ENCODE assay signal across 8 mouse cellular contexts in the genomic region with DNA sequence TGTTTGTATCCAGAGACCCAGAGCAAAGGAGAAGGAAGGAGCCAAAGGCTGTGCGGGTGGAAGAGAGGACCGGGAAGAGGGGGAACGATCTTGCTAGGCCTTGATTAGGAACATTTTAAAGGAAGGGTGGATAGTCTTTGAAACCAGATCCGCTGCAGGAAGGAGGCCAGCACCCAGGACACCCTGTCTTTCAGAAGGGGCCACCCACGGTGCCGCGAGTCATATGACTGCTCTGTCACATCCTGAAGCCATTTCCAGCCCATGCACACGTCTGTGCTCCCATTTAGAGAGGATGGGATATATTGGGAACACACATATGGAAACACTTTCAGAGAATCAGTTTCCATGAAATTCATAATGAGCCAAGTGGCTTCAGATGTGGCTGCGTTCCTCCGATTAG.
DNase-seq lines count a peak whose midpoint lies in the region; ATAC-seq and TF ChIP-seq lines count a peak whose summit lies in the region.

No protein-coding gene starts in this region.

- H3K27ac ChIP-seq in heart, embryonic 12.5 days (ENCODE audit: poor library complexity, severe bottlenecking): no peak overlapping the region
- H3K27ac ChIP-seq in embryonic facial prominence, embryonic 14.5 days (replicated peaks; ENCODE audit: low read depth, low read length): peak overlapping the region; percentile 82
- H3K27ac ChIP-seq in heart, embryonic 11.5 days (ENCODE audit: low read depth, low read length): no peak overlapping the region
- no peak overlapping the region for H3K27ac ChIP-seq in lung, postnatal 0 days (ENCODE audit: low read length)

- peak; percentile 97 for DNase-seq in heart, adult 11 months
- DNase-seq in embryonic facial prominence, embryonic 14.5 days (ENCODE audit: low spot score): peak; percentile 92
- peak; percentile 49 to 68 for DNase-seq in kidney, postnatal 25 days
- DNase-seq in lung, postnatal 0 days (ENCODE audit: low spot score): peak; percentile 57
- DNase-seq in testis, postnatal 14 days (ENCODE audit: low spot score): peak; percentile 53
- no peak for DNase-seq in c-Kit-positive CD71-positive TER-119-positive erythroid progenitor cells, embryonic 14.5 days (ENCODE audit: low spot score)

- H3K4me3 ChIP-seq in heart, embryonic 12.5 days: no peak overlapping the region
- peak overlapping the region; percentile 15; the same call in 1 of the 2 replicates for H3K4me3 ChIP-seq in embryonic facial prominence, embryonic 14.5 days (ENCODE audit: low read depth, low read length)
- no peak overlapping the region for H3K4me3 ChIP-seq in heart, embryonic 11.5 days (ENCODE audit: low read depth, low read length)
- H3K4me3 ChIP-seq in lung, postnatal 0 days (ENCODE audit: low read depth, low read length): no peak overlapping the region; the same call in 1 of the 2 replicates

- no peak for TF ChIP-seq EP300 in lung, postnatal 0 days (IDR thresholded peaks at IDR 0.05)

- no peaks in the 10 kb centered on the region for H3K4me1 ChIP-seq in heart, embryonic 12.5 days (replicated peaks)
- H3K4me1 ChIP-seq in embryonic facial prominence, embryonic 14.5 days (ENCODE audit: control insufficient read depth, insufficient read depth, low read length): peaks cover 32% of the 10 kb centered on the region
- H3K4me1 ChIP-seq in heart, embryonic 11.5 days (ENCODE audit: control insufficient read depth, insufficient read depth, low read length): no peaks in the 10 kb centered on the region
- H3K4me1 ChIP-seq in lung, postnatal 0 days (ENCODE audit: insufficient read depth, low read depth, low read length): no peaks in the 10 kb centered on the region

- ATAC-seq in heart, embryonic 12.5 days (ENCODE audit: insufficient number of reproducible peaks, low FRiP score): no peak
- ATAC-seq in embryonic facial prominence, embryonic 14.5 days (ENCODE audit: low read depth): peak; percentile 84
- no peak for ATAC-seq in heart, embryonic 11.5 days (replicated peaks; ENCODE audit: insufficient number of reproducible peaks, low FRiP score, low TSS enrichment)
- ATAC-seq in lung, postnatal 0 days: peak; percentile 69

- no peak overlapping the region for H3K4me2 ChIP-seq in heart, embryonic 12.5 days
- H3K4me2 ChIP-seq in embryonic facial prominence, embryonic 14.5 days (ENCODE audit: low read depth, low read length): peak overlapping the region; percentile 55
- 0 out of 2 replicates have a peak overlapping the region, but pooled peaks have one; percentile 11 for H3K4me2 ChIP-seq in heart, embryonic 11.5 days
- peak overlapping the region; percentile 35; the same call in 1 of the 2 replicates for H3K4me2 ChIP-seq in lung, postnatal 0 days (replicated peaks; ENCODE audit: low read depth, low read length)

- WGBS in heart, embryonic 12.5 days: 44% methylated on average over 10 of the region's 10 CpGs
- 9% methylated on average over 10 of the region's 10 CpGs for WGBS in embryonic facial prominence, embryonic 14.5 days
- 47% methylated on average over 10 of the region's 10 CpGs for WGBS in heart, embryonic 11.5 days (ENCODE audit: insufficient replicate concordance)
- WGBS in lung, postnatal 0 days: 41% methylated on average over 10 of the region's 10 CpGs

- H3K9me3 ChIP-seq in heart, embryonic 12.5 days (replicated peaks): 0 out of 2 replicates have a peak, but pooled peaks cover 5% of the 10 kb centered on the region
- H3K9me3 ChIP-seq in embryonic facial prominence, embryonic 14.5 days (ENCODE audit: control insufficient read depth, low read length): no peaks in the 10 kb centered on the region
- H3K9me3 ChIP-seq in heart, embryonic 11.5 days (replicated peaks; ENCODE audit: control insufficient read depth, low read length): no peaks in the 10 kb centered on the region
- no peaks in the 10 kb centered on the region for H3K9me3 ChIP-seq in lung, postnatal 0 days (ENCODE audit: low read length)

- no peak overlapping the region for H3K9ac ChIP-seq in heart, embryonic 12.5 days
- peak overlapping the region; percentile 41; the same call in 1 of the 2 replicates for H3K9ac ChIP-seq in embryonic facial prominence, embryonic 14.5 days (ENCODE audit: low read depth, low read length)
- no peak overlapping the region for H3K9ac ChIP-seq in heart, embryonic 11.5 days (ENCODE audit: low read depth, low read length)
- H3K9ac ChIP-seq in lung, postnatal 0 days (replicated peaks; ENCODE audit: low read depth): no peak overlapping the region

- no peak for TF ChIP-seq CTCF in lung, postnatal 0 days (IDR thresholded peaks at IDR 0.05)

- H3K27me3 ChIP-seq in heart, embryonic 12.5 days (replicated peaks): no peaks in the 10 kb centered on the region
- H3K27me3 ChIP-seq in embryonic facial prominence, embryonic 14.5 days (replicated peaks; ENCODE audit: control insufficient read depth, insufficient read depth, low read length): no peaks in the 10 kb centered on the region
- no peaks in the 10 kb centered on the region for H3K27me3 ChIP-seq in heart, embryonic 11.5 days (ENCODE audit: control insufficient read depth, insufficient read depth, low read length)
- no peaks in the 10 kb centered on the region for H3K27me3 ChIP-seq in lung, postnatal 0 days (replicated peaks; ENCODE audit: insufficient read depth, low read length)

- no peaks in the 10 kb centered on the region for H3K36me3 ChIP-seq in heart, embryonic 12.5 days
- H3K36me3 ChIP-seq in embryonic facial prominence, embryonic 14.5 days (ENCODE audit: control insufficient read depth, insufficient read depth, low read length): no peaks in the 10 kb centered on the region
- H3K36me3 ChIP-seq in heart, embryonic 11.5 days (ENCODE audit: control insufficient read depth, insufficient read depth, low read length): no peaks in the 10 kb centered on the region
- no peaks in the 10 kb centered on the region for H3K36me3 ChIP-seq in lung, postnatal 0 days (ENCODE audit: insufficient read depth, low read length)

Comparison
In these comparisons a context has a peak if more than half of its experiments do, and no peak if none do; other contexts are left out.
1. ATAC-seq: peak in embryonic facial prominence, embryonic 14.5 days (single experiment) and lung, postnatal 0 days (single experiment); none in heart, embryonic 12.5 days (single experiment) and heart, embryonic 11.5 days (single experiment).